Mouse (Mus musculus) urinary bladder, postnatal 0 days (tissue): ENCODE measurements around the gene Astn1. TPM values are rescaled to one million over a fixed set of nuclear protein-coding genes. Genes with fewer than 3 reads are reported as not detected.

Experiments
- microRNA counts: library from miRNA; unstranded; fragments of <30 nt; microRNA quantifications from one replicate; lab custom pipeline; 2016
- microRNA-seq: library from miRNA; unstranded; fragments of <30 nt; microRNA quantifications from one replicate; pipeline ENCODE4, GENCODE M21; 2016
- polyA plus RNA-seq: library from polyadenylated mRNA; unstranded; fragments of >200 nt; fragmentation: Nextera tagmentation; extraction: Ambion mirVana; gene quantifications from 2 replicates; pipeline ENCODE4 v1.2.1, GENCODE M21; 2015

Gene Astn1
- 0.54 and 0.99 TPM in 2 replicates for polyA plus RNA-seq

DNA sequence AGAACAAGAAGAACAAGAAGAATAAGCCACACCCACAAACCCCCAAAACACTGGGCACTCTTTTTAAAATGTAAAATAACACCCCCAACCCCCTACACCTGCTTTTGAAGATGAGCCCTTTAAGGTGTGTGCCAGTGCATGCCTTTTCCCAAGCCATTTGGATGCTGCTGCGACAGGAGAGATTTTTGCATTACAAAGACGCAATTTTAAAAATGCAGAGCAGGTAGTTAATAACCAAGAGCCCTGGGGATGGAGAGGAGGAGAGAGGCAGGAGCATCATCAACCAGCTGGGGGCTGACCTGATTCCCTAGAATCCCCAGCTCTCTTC, at the start of gene Astn1:
Astn1 (plus strand) TSS at position 310 of the 328 bp plus-strand sequence.

GRCm38 (mm10) chr1:158356051-158356461, 6.0 kb upstream of the Astn1 start, which contains the start of gene Brinp2:
Gene Brinp2, minus strand, starts transcription at chr1:158356326.

MicroRNAs within 50 kb of the gene (microRNA counts, 519-probe panel; counts per million panel counts)
- microRNA mmu-miR-488 (lab: Ali Mortazavi, UCI), result 2,107 counts per million, percentile 26 among the panel's probes with 10 or more counts

Small RNA genes lying within 50 kb of the gene (microRNA-seq; reads per million reads assigned to microRNA genes)
- gene Mir488, result 3.1 reads per million, percentile 2 among the genes with 10 or more reads in this experiment

Other genes starting within 250 kb of the Astn1 start
- gene Brinp2, start 5.9 kb upstream of the Astn1 start, polyA plus RNA-seq, result 0.43 and 0.67 TPM in 2 replicates